Mouse (Mus musculus) kidney, postnatal 0 days (tissue): ENCODE results near the gene Egr2. TPM values are rescaled to one million over a fixed set of nuclear protein-coding genes. Genes with fewer than 3 reads are reported as not detected.

Experiments
- ATAC-seq: fragments of 200-750 bp; cut with Nextera tagmentation; replicated peaks from 2 replicates; pipeline ENCODE4 v1.8.0; 2017; ENCODE audit warnings: low read depth, moderate number of reproducible peaks, moderate TSS enrichment, moderate library complexity; ENCODE audit not compliant: low FRiP score
- DNase-seq: peaks from one replicate; pipeline ENCODE4 v3.0.0-alpha.2; 2016; ENCODE audit warnings: low spot score
- H3K27ac ChIP-seq: fragments of 300-500 bp; sonication (generic); 2 replicates; pipeline ENCODE4 v1.5.1; 2014; ENCODE audit warnings: mild to moderate bottlenecking
- H3K27me3 ChIP-seq: fragments of 300-500 bp; sonication (generic); 2 replicates; pipeline ENCODE4 v1.6.1; 2014; ENCODE audit warnings: low read length, mixed read lengths; ENCODE audit not compliant: insufficient read depth
- H3K36me3 ChIP-seq: fragments of 300-500 bp; sonication (generic); 2 replicates; pipeline ENCODE4 v1.6.1; 2014; ENCODE audit warnings: low read length, mixed read lengths; ENCODE audit not compliant: insufficient read depth
- H3K4me1 ChIP-seq: fragments of 300-500 bp; sonication (generic); replicated peaks from 2 replicates; pipeline ENCODE4 v1.6.1; 2014; ENCODE audit warnings: antibody characterized with exemption, low read length, mixed read lengths; ENCODE audit not compliant: insufficient read depth
- H3K4me2 ChIP-seq: fragments of 300-500 bp; sonication (generic); 2 replicates; pipeline ENCODE4 v1.6.1; 2014; ENCODE audit warnings: mild to moderate bottlenecking, low read length, moderate library complexity, mixed read lengths
- H3K4me3 ChIP-seq: fragments of 300-500 bp; sonication (generic); replicated peaks from 2 replicates; pipeline ENCODE4 v1.5.1; 2014; ENCODE audit warnings: low read depth, low read length
- H3K9ac ChIP-seq: fragments of 300-500 bp; sonication (generic); 2 replicates; pipeline ENCODE4 v1.6.1; 2014; ENCODE audit warnings: low read depth, low read length
- H3K9me3 ChIP-seq: fragments of 300-500 bp; sonication (generic); replicated peaks from 2 replicates; pipeline ENCODE4 v1.6.1; 2016; ENCODE audit warnings: low read length, inconsistent platforms, mixed read lengths
- CTCF ChIP-seq: IDR thresholded peaks from 2 replicates; pipeline ENCODE4 v1.5.1; 2016; ENCODE audit warnings: antibody characterized with exemption, low read depth, mild to moderate bottlenecking, moderate library complexity
- WGBS: fragments of 180-500 bp; shearing (Covaris S2); extraction: QIAGEN DNeasy Blood & Tissue Kit; methylation state at CpG from one replicate; pipeline ENCODE4 v1.1.7; 2014; 5-methylcytosine and 5-hydroxymethylcytosine counted together
- polyA plus RNA-seq: library from polyadenylated mRNA; unstranded; fragments of >200 nt; fragmentation: Nextera tagmentation; extraction: Ambion mirVana; gene quantifications from 2 replicates; pipeline ENCODE4 v1.2.1, GENCODE M21; 2015

The Egr2 gene
- polyA plus RNA-seq, 1 experiment from 2014 or later = 0.88 TPM

DNA sequence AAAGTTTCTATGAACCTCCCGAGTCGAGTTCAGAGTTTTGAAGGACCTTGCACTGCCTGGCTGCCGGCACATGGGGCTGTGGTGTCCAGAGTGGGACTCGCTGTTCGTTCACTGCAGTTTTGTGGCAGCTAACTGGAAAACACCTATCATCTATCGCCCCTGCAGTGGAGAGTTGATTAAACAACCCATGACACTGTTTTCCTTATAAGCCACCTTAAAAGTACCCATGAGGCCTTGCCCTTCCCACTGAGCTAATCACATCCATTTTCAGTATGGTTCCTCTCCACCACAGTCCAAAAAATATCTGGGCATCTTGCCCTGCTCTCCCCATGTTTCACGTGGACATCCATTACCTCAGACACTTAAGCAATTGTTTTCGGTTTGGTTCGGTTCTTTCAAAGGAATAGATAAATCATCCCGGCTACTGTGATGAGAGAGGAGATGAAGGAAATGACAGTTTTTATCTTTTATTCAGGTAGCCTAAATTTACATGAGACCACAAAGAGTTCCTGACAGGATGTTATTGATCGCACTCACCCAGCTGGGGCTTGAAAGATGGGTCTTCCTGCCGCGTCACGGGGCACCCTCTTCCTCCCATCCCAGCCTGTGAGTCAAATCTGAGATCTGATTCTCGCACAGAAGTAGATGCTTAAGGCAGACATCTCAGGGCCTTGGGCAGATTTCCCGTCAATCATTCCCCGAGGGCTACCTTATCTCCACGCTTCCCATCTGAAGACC is 50.8 kb downstream of the Egr2 start:
- Histone ChIP-seq H3K4me1 (no peaks in the 10 kb centered on the region), H3K27ac (no peak overlapping the region), H3K9ac (no peak overlapping the region), H3K36me3 (no peaks in the 10 kb centered on the region), H3K27me3 (no peaks in the 10 kb centered on the region), H3K4me3 (no peak overlapping the region), H3K9me3 (no peaks in the 10 kb centered on the region), H3K4me2 (no peak overlapping the region)
- ATAC-seq = no peak
- no peak for DNase-seq
- TF ChIP-seq CTCF = no peak
- 86% methylated on average over 18 of the region's 18 CpGs for WGBS

Other genes with a start within 250 kb of the Egr2 start
- gene Ado, start 13.5 kb downstream of the Egr2 start, polyA plus RNA-seq = 51.2 and 56.8 TPM in 2 replicates